Mouse (Mus musculus) granulocyte monocyte progenitor cell, adult 5-6 weeks (primary cell): ENCODE results near the gene Dctn3. TPM values are rescaled to one million over a fixed set of nuclear protein-coding genes. Genes with fewer than 3 reads are reported as not detected.

Source experiments
- ATAC-seq: replicated peaks from 2 replicates; pipeline ENCODE4 v1.8.0; 2016; ENCODE audit warnings: mild to moderate bottlenecking, moderate TSS enrichment, inconsistent platforms; ENCODE audit not compliant: poor library complexity, severe bottlenecking
- total RNA-seq, 2 experiments: library from RNA; stranded (forward) in 1 of 2; stranded (reverse) in 1 of 2; fragments of 200-712, 200-1000 nt in 1 of 2; fragments of >200 nt in 1 of 2; fragmentation: Nextera tagmentation in 1 of 2; gene quantifications; 2 replicates each; pipeline ENCODE4 v1.2.3; 2014 to 2017

Gene Dctn3
- total RNA-seq, 2 experiments from 2014 or later, result 45.6 to 61.4 TPM

DNA sequence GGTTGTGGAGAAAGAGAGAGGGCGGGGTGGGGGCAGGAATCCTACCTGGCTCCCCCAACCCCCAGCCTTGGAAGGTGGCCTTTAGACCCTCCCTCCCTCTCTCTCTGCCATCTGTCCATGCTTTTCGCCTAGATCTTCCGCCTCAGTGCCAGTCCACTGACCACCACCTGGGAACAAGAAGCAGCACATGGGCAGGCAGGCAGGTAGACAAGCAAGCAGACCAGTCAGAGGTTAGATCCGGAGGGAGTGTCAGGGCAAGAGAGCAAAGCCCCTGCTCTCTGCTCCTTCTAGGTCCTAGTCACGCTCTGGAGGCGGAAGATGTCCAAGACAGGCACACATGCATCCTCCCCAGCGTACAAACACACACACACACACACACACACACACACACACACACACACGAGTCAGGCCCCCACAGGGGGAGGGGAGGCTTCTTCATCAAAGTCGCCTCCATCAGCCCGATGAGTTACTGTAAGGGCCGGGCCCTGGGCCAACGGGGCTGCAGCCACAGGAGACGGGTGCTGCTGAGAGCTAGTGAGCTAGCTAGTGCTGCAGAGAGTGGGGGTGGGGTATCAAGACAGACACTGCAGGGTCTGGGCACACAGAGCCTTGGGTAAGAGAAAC is 45.9 kb downstream of the Dctn3 start:
- no peak for ATAC-seq

GRCm38 (mm10) chr4:41676248-41677005 is 46.5 kb downstream of the Dctn3 start:
- no peak for ATAC-seq

DNA sequence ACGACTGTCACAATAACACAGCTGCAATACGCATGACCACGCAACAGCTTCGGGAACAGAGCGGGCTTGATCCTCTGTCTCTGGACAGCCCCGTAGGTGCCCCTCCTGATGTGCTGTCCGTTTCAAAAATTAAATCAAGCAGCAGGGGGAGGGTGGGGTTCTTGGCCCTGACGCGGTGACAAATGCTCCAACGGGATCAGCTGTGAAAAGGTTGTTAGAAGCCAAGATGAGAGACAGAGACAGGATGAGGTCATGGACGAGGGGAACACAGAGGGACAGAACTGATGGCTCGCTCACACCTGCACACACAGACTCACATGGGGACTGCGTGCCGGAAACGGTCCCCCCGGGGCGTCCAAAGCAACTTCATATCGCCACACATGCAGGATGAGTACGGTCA is 49.8 kb downstream of the Dctn3 start:
- ATAC-seq, result no peak

DNA sequence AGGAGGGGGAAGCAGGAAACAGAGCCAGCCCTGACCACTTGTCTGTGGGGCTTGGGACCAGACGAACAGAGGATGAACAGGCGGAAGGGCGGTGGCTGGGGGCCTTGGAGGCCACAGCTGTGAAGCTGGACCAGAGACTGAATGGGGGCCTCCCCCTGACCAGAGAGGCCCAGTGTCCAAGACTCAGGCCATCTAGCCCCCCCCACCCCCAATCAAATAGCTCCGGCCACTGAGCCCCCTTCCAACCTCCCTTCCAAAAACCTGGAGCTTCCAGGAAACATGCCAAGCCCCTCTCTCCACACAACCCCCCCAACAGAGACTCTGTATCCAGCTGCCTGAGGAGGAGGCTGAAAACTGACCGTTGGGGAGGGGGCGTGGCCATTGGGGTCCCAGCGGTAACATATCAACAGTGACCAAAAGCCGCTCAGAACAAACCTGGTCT is 50.4 kb downstream of the Dctn3 start:
- no peak for ATAC-seq

GRCm38 (mm10) chr4:41671963-41672480 is 50.9 kb downstream of the Dctn3 start:
- ATAC-seq, result no peak

- no peak for ATAC-seq
Observed at GRCm38 (mm10) chr4:41671500-41671899, 51.5 kb downstream of the Dctn3 start.

GRCm38 (mm10) chr4:41670836-41671235 is 52.1 kb downstream of the Dctn3 start:
- no peak for ATAC-seq

DNA sequence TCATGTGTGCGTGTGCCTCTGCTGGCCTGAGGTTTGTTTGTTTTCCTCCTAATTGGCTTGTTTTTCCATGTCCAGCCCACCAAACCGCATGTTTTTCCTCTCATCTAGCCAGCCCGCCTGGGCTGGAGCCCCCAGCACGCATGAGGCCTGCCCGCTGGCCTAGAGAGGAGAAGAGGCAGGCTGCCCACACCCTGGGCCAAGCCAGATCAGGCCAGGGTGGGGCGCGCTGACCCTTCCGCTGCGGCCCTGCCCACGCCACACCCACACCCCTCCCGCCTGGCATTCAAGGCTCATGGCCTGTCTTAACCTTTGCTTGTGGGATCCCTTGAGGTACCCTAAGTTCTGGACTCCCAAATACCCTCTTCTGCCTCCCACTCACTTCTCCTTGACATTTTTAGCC is 56.3 kb downstream of the Dctn3 start:
- no peak for ATAC-seq

- no peak for ATAC-seq
Observed at GRCm38 (mm10) chr4:41665009-41665675, 57.8 kb downstream of the Dctn3 start.

Other genes starting within 250 kb of the Dctn3 start
- gene AI464131, start 220.1 kb downstream of the Dctn3 start, total RNA-seq (2014; fragmentation: Nextera tagmentation), result not detected in 2 replicates
- not detected in 2 replicates for gene AI464131, start 220.1 kb downstream of the Dctn3 start, total RNA-seq (2017)
- 1.9 TPM in 1 of 2 replicates, not detected in the other for gene 1110017D15Rik, start 205.8 kb downstream of the Dctn3 start, total RNA-seq (2014; fragmentation: Nextera tagmentation)
- not detected in 2 replicates for gene 1110017D15Rik, start 205.8 kb downstream of the Dctn3 start, total RNA-seq (2017)
- gene Fam219a, start 153.6 kb downstream of the Dctn3 start, total RNA-seq (2014; fragmentation: Nextera tagmentation), result 2.6 and 3.2 TPM in 2 replicates
- 0.26 and 1.9 TPM in 2 replicates for gene Fam219a, start 153.6 kb downstream of the Dctn3 start, total RNA-seq (2017)
- not detected in 2 replicates for gene Dnaic1, start 153.4 kb downstream of the Dctn3 start, total RNA-seq (2014; fragmentation: Nextera tagmentation)
- not detected in 2 replicates for gene Dnaic1, start 153.4 kb downstream of the Dctn3 start, total RNA-seq (2017)
- gene Enho, start 82.8 kb downstream of the Dctn3 start, total RNA-seq (2014; fragmentation: Nextera tagmentation), result not detected in 2 replicates
- gene Enho, start 82.8 kb downstream of the Dctn3 start, total RNA-seq (2017), result not detected in 2 replicates
- not detected in 2 replicates for gene Cntfr, start 26.1 kb downstream of the Dctn3 start, total RNA-seq (2014; fragmentation: Nextera tagmentation)
- gene Cntfr, start 26.1 kb downstream of the Dctn3 start, total RNA-seq (2017), result not detected in 2 replicates
- 66.9 and 71.4 TPM in 2 replicates for gene Il11ra1, start 23.2 kb downstream of the Dctn3 start, total RNA-seq (2014; fragmentation: Nextera tagmentation)
- gene Il11ra1, start 23.2 kb downstream of the Dctn3 start, total RNA-seq (2017), result 102 and 103 TPM in 2 replicates
- gene Rpp25l, start 9.6 kb downstream of the Dctn3 start, total RNA-seq (2014; fragmentation: Nextera tagmentation), result 23.0 and 45.3 TPM in 2 replicates
- gene Rpp25l, start 9.6 kb downstream of the Dctn3 start, total RNA-seq (2017), result 15.0 and 20.1 TPM in 2 replicates
- gene Arid3c, start 8.0 kb upstream of the Dctn3 start, total RNA-seq (2014; fragmentation: Nextera tagmentation), result not detected in 2 replicates
- gene Arid3c, start 8.0 kb upstream of the Dctn3 start, total RNA-seq (2017), result not detected in 2 replicates
- gene Galt, start 32.1 kb upstream of the Dctn3 start, total RNA-seq (2014; fragmentation: Nextera tagmentation), result 26.7 and 27.2 TPM in 2 replicates
- gene Galt, start 32.1 kb upstream of the Dctn3 start, total RNA-seq (2017), result 33.0 and 39.2 TPM in 2 replicates
- 46.7 and 68.6 TPM in 2 replicates for gene Sigmar1, start 33.0 kb upstream of the Dctn3 start, total RNA-seq (2014; fragmentation: Nextera tagmentation)
- 32.9 and 59.9 TPM in 2 replicates for gene Sigmar1, start 33.0 kb upstream of the Dctn3 start, total RNA-seq (2017)
- 25.1 and 25.6 TPM in 2 replicates for gene Ccl27a, start 51.1 kb upstream of the Dctn3 start, total RNA-seq (2014; fragmentation: Nextera tagmentation)
- 5.4 and 10.3 TPM in 2 replicates for gene Ccl27a, start 51.1 kb upstream of the Dctn3 start, total RNA-seq (2017)
- not detected in 2 replicates for gene Gm21541, start 180.4 kb upstream of the Dctn3 start, total RNA-seq (2014; fragmentation: Nextera tagmentation)
- not detected in 2 replicates for gene Gm21541, start 180.4 kb upstream of the Dctn3 start, total RNA-seq (2017)
- gene Gm20878, start 218.4 kb upstream of the Dctn3 start, total RNA-seq (2014; fragmentation: Nextera tagmentation), result 1.8 TPM in 1 of 2 replicates, not detected in the other
- 0.21 and 0.82 TPM in 2 replicates for gene Gm20878, start 218.4 kb upstream of the Dctn3 start, total RNA-seq (2017)
- 0.15 TPM in 1 of 2 replicates, not detected in the other for gene Fam205a4, start 242.9 kb upstream of the Dctn3 start, total RNA-seq (2014; fragmentation: Nextera tagmentation)
- not detected in 2 replicates for gene Fam205a4, start 242.9 kb upstream of the Dctn3 start, total RNA-seq (2017)